Mouse (Mus musculus) 3T3-L1 (cell line): ENCODE measurements around the gene Rtraf.
A peak's percentile ranks its signal among the peaks of the same experiment; 100 is the strongest.
"Not testable (repeated sequence)": the region's sequence is repeated elsewhere in the genome, so short reads cannot be mapped to it uniquely, and the experiment has no call there.

Experiments used
- DNase-seq: peaks from one replicate; pipeline ENCODE4 v3.0.0-alpha.2; 2015; ENCODE audit warnings: low read depth, low spot score

Rtraf gene

DNA sequence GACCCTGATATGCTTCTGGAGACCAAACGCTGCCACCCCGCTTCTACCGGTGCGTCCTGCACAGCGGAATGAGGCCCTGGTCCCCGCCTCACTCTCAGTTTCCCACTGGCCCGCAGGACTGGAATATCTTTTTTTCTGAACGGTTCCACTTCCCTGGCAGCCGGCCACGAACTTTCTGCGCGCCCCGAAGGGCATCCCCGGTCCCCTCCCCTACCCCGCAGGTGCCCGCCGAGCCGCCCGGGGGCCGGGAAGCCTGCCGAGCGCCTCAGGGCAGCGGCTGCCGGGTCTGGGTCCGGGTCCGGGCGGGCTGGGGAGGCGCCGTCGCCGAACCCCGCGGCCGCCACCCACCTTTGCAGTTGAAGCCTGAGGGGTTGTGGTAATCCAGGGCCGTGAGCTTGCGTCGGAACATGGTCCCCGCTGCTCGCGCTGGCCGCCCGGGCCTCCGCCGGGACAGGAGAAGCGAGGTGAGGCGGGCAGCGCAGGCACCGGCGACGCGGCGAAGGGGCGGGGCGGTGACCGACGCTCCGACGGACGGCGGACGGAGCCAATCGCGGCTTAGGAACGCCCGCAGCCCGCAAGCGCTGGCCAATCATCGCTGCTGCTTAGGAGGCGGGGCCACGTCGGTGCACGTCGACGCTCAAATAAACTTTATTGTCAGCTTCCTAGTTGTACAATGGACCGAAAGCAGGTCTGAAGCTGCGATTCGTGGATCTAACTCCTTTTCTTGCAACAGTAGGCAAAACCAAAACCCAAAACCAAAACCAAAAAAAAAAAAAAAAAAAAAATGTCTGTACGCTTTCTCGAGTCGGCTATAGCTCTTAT is at the start of gene Rtraf:
Rtraf (minus strand) TSS at position 504 of the 822 bp plus-strand sequence.
- peak; percentile 88 for DNase-seq

GRCm38 (mm10) chr14:19867286-19867935 is 43.8 kb upstream of the Rtraf start:
- DNase-seq: no peak

DNA sequence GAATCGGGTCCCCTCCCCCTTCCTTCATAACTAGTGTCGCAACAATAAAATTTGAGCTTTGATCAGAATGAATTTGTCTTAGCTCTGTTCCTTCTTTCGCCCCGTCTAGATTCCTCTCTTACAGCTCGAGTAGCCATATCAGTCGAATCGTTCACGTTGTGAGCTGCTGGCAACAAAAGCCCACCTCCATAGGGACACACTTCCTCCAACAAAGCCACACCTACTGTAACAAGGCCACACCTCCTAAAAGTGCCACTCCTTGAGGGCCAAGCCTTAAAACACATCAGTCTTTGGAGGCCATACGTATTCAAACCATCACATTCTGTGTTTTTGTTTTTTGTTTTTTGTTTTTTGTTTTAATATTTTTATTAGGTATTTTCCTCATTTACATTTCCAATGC is 41.5 kb upstream of the Rtraf start:
- not testable (repeated sequence) for DNase-seq

- no peak for DNase-seq
Measured at GRCm38 (mm10) chr14:19861311-19862080, 37.9 kb upstream of the Rtraf start.

GRCm38 (mm10) chr14:19860281-19860680 is 36.7 kb upstream of the Rtraf start:
- DNase-seq: no peak

GRCm38 (mm10) chr14:19858808-19859776 is 35.5 kb upstream of the Rtraf start:
- peak; percentile 24 for DNase-seq

DNA sequence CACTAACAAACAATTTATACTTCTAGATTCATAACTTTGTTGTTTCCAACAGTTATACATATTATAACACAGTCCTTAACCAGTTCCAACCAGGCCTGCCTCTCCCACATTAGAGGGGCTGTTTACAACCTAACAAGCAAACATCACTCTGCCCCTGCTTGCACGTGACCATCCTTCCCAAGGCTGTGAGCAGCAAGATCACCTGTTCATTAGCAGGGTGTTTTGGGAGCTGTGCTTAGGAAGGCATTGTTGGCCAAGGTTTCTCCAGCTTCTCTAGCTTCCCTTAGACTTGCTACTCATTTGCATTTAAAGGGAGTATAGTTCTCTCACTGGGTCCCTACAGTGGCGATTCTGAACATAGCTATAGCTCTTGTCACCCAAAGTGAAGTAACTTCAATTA is 34.7 kb upstream of the Rtraf start:
- no peak for DNase-seq

GRCm38 (mm10) chr14:19853471-19853870 is 29.8 kb upstream of the Rtraf start:
- DNase-seq: no peak

GRCm38 (mm10) chr14:19839600-19840332 is 16.1 kb upstream of the Rtraf start:
- peak; percentile 75 for DNase-seq

DNA sequence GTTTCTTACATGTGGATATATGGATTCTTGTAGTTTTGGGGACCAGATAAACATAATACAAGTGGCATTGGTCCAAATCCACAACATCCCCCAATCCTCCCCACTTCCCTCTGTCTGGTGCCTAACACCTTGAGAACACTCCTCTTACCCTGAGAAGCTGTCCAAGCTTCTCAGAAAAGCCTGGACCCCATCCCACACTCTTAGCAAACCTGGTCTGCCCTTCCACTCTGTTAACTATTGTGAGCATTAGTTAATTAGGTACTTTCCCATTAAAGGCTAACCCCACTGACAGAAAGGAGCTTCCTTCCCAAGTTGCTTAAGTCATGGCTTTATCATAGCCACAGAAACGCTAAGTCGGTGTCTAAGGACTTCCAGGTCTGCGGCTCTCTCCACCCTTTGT is 12.7 kb upstream of the Rtraf start:
- no peak for DNase-seq

DNA sequence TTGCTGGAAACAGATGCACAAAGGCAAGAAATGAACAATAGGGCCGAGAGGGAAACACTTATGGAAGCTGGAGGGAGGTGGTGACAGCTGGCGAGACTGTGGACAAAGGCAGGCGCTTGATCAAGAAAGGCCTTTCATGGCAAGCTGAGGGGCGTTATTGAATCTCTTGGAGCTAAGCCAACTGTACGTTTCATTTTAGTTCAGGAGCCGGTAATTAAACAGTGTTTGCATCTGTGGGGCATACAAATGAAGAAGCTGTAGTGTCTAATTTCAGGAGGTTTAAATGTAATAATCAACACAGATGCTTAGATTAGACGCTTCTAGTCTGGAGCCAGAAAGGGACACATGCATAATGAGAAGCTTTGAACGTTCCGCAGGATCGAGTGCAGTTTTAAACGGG is 1.9 kb upstream of the Rtraf start:
- DNase-seq: no peak

DNA sequence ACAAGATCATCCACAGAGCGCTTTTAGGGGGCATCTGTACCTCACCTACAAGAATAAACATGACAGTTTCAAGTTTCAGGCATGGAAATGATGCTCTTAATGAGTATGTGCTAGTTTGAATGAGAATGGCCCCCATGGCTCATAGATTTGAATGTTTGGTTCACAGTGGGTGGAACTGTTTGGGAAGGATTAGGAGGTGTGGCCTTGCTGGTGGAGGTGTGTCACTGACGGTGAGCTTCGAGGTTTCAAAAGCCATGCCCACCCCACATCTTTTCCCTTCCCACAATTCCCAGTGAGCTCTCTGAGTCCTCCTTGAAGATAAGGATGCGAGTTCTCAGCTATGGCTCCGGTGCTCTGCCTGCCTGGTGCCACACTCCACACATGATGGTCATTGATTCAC is 1.9 kb downstream of the Rtraf start:
- DNase-seq: no peak

GRCm38 (mm10) chr14:19817949-19818348 is 5.7 kb downstream of the Rtraf start:
- peak; percentile 73 for DNase-seq

GRCm38 (mm10) chr14:19813061-19813460 is 10.6 kb downstream of the Rtraf start:
- DNase-seq: no peak

DNA sequence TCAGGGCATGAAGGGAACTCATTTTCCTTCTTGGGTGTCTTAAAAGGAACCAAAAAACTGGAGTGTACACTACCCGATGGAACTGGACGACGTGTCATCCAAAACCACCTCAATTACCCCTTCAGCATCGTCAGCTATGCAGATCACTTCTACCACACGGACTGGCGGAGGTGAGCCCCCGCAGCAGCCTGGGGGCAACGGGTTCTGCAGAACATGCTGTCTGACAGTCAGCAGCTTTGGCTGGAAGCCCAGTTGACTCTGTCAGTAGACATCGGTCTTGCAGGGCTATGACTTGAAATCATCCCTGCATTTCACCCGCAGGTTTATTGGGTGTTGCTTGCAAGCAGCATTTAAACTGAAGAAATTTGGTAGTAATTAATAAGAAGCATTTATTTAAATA is 13.7 kb downstream of the Rtraf start:
- DNase-seq: no peak

GRCm38 (mm10) chr14:19807858-19808257 is 15.8 kb downstream of the Rtraf start:
- no peak for DNase-seq

- no peak for DNase-seq
Measured at GRCm38 (mm10) chr14:19807339-19807738, 16.3 kb downstream of the Rtraf start.

GRCm38 (mm10) chr14:19803623-19804022 is 20.0 kb downstream of the Rtraf start:
- DNase-seq: peak; percentile 54

DNA sequence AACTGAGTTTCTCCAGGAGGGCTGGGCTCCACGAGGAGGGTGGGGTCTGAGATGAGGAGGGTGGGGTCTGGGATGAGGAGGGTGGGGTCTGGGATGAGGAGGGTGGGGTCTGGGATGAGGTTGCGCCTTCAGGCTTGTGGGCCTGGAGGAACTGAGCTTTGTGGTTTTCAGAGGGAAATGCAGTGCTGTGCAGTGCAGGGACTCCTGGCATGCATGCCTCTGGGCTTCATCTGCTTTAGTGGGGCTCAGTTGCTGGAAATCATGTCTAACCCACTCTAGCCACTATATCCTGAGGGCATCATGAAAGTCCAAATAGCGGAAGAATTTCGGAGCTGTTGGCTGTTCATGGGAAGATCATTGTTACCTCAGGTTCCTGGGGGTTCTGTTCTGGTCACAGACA is 20.4 kb downstream of the Rtraf start:
- no peak for DNase-seq

GRCm38 (mm10) chr14:19801474-19802215 is 22.0 kb downstream of the Rtraf start:
- no peak for DNase-seq
